Mouse (Mus musculus) ES-Bruce4 (cell line): ENCODE data around the gene Olfr506.
"Not testable (repeated sequence)": the region's sequence is repeated elsewhere in the genome, so short reads cannot be mapped to it uniquely, and the experiment has no call there.

Experiments
- CTCF ChIP-seq: IDR thresholded peaks from one replicate; pipeline ENCODE4 v1.8.1; 2011; ENCODE audit warnings: low read depth, low read length
- EP300 ChIP-seq: IDR thresholded peaks from 2 replicates; pipeline ENCODE4 v1.6.1; 2011; ENCODE audit warnings: low read depth, low read length; ENCODE audit not compliant: insufficient read depth
- POLR2A ChIP-seq: IDR thresholded peaks from one replicate; pipeline ENCODE4 v1.8.1; 2011; ENCODE audit warnings: low read length; ENCODE audit not compliant: insufficient read depth

GRCm38 (mm10) chr7:108616781-108617180, 6.2 kb downstream of the Olfr506 start:
- not testable (repeated sequence) for TF ChIP-seq POLR2A, CTCF
- peak; percentile 81 for TF ChIP-seq EP300
